Mouse (Mus musculus): ENCODE data around the gene Slc5a5.

GRCm38 (mm10) chr8:70924151-70924550 is 31.6 kb upstream of the Slc5a5 start:
- TF ChIP-seq POLR2AphosphoS2 (IDR thresholded peaks at IDR 0.05; ENCODE audit: insufficient read length, low read depth), result no peak
- TF ChIP-seq MYOG (IDR thresholded peaks at IDR 0.05; ENCODE audit: control insufficient read depth in 1 of 3, insufficient read depth in 1 of 3, insufficient read length in 2 of 3, low read depth in 2 of 3), result no peak
- no peak for TF ChIP-seq TCF12 (IDR thresholded peaks at IDR 0.05; ENCODE audit: insufficient read depth, poor library complexity, severe bottlenecking)
- TF ChIP-seq MAX (IDR thresholded peaks at IDR 0.05; ENCODE audit: low read depth), result no peak
- TF ChIP-seq POLR2A (IDR thresholded peaks at IDR 0.05; ENCODE audit: insufficient read length, low read depth), result no peak
- TF ChIP-seq USF1 (IDR thresholded peaks at IDR 0.05; ENCODE audit: low read depth), result no peak
- TF ChIP-seq REST (IDR thresholded peaks at IDR 0.05; ENCODE audit: insufficient read depth, insufficient read length), result no peak
- TF ChIP-seq E2F4 (IDR thresholded peaks at IDR 0.05; ENCODE audit: insufficient read depth), result no peak
- no peak for TF ChIP-seq CEBPB (IDR thresholded peaks at IDR 0.05; ENCODE audit: insufficient read depth, poor library complexity, severe bottlenecking)
